Mouse (Mus musculus) lung, adult 2 months (tissue): ENCODE results near the gene Vti1a.

Experiments used
- CTCF ChIP-seq: fragments of 200-500 bp; IDR thresholded peaks from 2 replicates; pipeline ENCODE4 v1.5.1; 2011; ENCODE audit warnings: mild to moderate bottlenecking, low read length, control low read depth; ENCODE audit not compliant: insufficient read depth
- POLR2A ChIP-seq: fragments of 200-500 bp; IDR thresholded peaks from 2 replicates; pipeline ENCODE4 v1.6.1; 2011; ENCODE audit warnings: low read depth, mild to moderate bottlenecking, control low read depth, low read length, borderline replicate concordance; ENCODE audit errors: extremely low read depth

GRCm38 (mm10) chr19:55565523-55566369 lies 249.7 kb downstream of the Vti1a start:
- TF ChIP-seq CTCF (no peak), POLR2A (no peak)
